ENCODE assay signal across 20 mouse cellular contexts in the genomic region with DNA sequence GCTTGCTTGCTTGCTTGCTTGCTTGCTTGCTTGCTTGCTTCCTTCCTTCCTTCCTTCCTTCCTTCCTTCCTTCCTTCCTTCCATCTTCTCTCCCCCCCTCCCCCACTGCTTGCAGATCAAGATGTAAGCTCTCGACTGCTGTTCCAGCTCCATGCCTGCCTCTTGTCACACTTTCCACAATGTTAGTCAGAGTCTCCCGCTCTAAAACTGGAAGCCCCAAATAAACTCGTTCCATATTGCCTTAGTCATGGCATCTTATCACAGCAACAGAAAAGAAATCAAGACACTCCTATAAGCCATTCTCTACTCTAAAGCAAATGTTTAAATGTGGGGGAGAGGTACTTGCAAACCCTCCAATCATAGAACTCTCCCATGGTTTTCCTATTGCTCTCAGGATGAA.
DNase-seq lines count a peak whose midpoint lies in the region; ATAC-seq lines count a peak whose summit lies in the region.
"Had no signal": no experiment of that assay in that cellular context is flagged by ENCODE, and none has a peak within 500 bp of the region (broad histone marks: within the 10 kb centered on the region; RNA-seq: fewer than 3 reads in every experiment).

No protein-coding gene starts in this region.

- ATAC-seq in frontal cortex, adult (ENCODE audit: low TSS enrichment): peak; percentile 81
- ATAC-seq: activated CD4-positive, CD25-positive, alpha-beta regulatory T cell, adult 4 months; forebrain, embryonic 13.5 days; forebrain, embryonic 15.5 days; forebrain, postnatal 0 days; Patski had no signal

- no peak for DNase-seq in frontal cortex, postnatal 10 days (ENCODE audit: low spot score in 2 of 2)
- DNase-seq in right cerebral cortex, adult 18-20 months: peak; percentile 43
- no peak for DNase-seq in right cerebral cortex, postnatal 14 days
- DNase-seq in brain, adult 2 months (ENCODE audit: low read depth, low spot score): peak; percentile 81
- no peak for DNase-seq in natural killer cell, adult 2 months (ENCODE audit: low spot score in 2 of 2)
- DNase-seq in thymus, postnatal 36 days: no peak
- DNase-seq: adrenal gland, adult 8-10 months; adrenal gland, postnatal 14 days; adrenal gland, postnatal 36 days; cerebellum, adult 11 months; cerebellum, adult 18-20 months; cerebellum, adult 9-10 months; cerebellum, postnatal 10 days; cerebellum, postnatal 25 days; forebrain, postnatal 0 days had no signal

Comparison
In these comparisons a context has a peak if more than half of its experiments do, and no peak if none do; other contexts are left out.
1. DNase-seq: peak in right cerebral cortex, adult 18-20 months (single experiment) and brain, adult 2 months (single experiment); none in frontal cortex, postnatal 10 days (0 of 2), right cerebral cortex, postnatal 14 days (single experiment), natural killer cell, adult 2 months (0 of 2) and thymus, postnatal 36 days (0 of 2).